Mouse (Mus musculus) spleen, postnatal 4 days (tissue): ENCODE measurements around the gene Evi5l.

Source experiments
- DNase-seq, 2 experiments: peaks; one replicate each; pipeline ENCODE4 v3.0.0; 2022; ENCODE audit warnings: low spot score in 2 of 2

Evi5l gene

DNA sequence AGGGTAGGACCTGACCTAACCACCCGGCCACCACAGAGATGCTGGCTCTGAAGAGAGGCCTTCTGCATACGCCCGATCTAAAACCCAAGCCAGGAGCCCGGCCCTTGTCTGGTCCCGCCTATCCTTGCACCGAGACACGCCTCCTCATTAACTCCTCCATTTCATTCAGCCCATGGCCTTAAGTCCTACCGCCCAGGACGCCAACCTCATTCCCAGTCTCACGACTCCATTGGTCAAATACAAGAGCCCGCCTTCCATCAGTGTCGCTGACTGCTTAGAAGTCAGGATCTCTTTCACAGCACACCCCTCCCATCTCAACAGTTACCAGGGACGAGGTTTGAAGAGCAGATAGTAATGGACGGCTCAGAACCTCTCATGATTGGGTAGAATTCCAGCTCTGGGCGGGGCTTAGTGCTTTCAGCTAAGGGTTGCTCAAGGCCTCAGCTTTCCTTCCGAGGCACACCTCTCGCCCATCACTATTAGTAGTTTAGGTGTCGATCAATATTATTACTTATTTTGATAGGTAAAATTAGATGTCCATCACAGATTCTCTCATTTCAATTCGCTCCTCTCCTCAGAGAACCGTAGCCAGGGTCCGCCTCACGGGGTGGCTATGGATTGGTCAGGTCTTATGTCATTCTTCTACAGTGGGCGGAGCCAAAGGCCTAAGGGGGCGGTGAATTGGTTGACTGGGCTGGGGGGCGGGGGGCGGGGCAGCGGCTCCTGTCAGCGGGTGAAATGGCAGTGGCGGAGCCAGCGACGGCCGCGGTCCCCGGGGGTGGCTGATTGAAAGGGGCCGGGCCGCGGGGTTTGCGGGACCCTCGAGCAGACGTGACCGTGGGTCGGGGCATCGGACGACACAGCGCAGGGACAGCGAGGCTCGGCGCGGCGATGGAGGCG is at the start of gene Evi5l:
Gene Evi5l (plus strand): TSS at position 716 of the 900 bp plus-strand sequence.
- DNase-seq, result peak; percentile 95 to 98

GRCm38 (mm10) chr8:4133798-4134197 is 32.6 kb upstream of the Evi5l start, which contains the start of gene Cd209g:
Gene Cd209g (plus strand): TSS chr8:4134098.
- no peak for DNase-seq

DNA sequence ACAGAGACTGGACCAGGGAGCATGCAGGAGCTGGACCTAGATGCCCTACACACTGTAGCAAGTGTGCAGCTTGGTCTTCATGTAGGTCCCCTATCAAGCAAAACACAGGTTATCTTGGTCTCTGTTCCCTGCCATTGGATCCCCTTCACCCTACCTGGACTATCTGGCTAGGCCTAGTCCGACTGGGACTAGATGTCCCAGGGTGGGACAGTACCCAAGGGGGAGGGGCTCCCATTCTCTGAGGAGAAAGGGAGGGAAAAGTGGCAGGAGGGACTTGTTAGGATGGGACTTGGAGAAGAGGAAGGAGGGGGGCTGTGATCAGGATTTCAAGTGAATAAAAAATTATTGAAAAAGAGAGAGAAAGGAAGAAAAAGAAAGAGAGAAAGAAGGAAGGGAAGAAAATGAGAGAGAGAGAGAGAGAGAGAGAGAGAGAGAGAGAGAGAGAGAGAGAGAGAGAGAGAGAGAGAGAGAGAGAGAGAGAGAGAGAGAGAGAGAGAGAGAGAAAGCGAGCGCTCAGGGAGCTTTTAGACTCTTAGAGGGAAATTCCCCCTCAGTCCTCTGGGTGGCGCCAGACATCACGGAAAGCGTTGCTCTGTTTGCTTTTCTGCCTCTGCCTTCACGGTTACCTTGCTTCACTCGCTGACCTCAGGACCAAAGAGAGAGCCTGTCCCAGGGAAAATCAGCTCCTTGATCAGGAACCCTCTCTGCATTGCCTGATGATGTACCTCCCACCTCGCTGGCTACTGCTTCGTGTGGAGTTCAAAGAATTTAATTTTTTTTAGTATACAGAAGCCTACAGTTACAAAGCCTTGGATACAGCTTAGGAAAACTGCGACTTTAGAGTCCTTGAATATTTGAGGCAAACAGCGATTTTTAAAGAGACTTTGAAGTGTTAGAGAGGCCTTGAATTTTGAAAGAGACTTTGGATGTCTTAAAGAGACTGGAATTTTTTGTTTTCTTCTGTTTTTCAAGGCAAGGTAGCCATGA is 26.4 kb upstream of the Evi5l start:
- peak; percentile 66 to 87 for DNase-seq

GRCm38 (mm10) chr8:4141721-4142120 is 24.6 kb upstream of the Evi5l start:
- DNase-seq, result no peak

DNA sequence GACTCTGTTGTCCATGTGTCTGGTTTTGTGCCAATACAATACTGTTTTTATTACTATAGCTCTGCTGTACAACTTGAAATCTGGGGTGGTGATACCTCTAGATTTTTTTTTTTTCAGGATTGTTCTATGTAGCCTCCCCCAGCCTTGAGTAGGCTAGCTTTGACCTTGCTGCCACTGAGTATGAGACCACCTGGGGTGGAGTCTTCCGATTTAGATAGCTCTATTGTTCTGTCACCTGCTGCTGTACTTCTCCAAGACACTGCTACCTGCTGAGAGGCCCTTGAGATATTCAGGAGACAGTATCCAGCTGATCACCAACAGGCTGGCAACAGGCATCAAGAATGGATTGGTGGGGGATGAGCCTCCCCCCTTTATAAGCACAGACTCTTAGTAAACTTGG is 19.1 kb upstream of the Evi5l start:
- DNase-seq, result no peak

GRCm38 (mm10) chr8:4154878-4155277 is 11.5 kb upstream of the Evi5l start:
- DNase-seq, result no peak

GRCm38 (mm10) chr8:4162786-4163185 is 3.6 kb upstream of the Evi5l start:
- peak; percentile 8 to 51 for DNase-seq

GRCm38 (mm10) chr8:4165176-4165851 is 1.1 kb upstream of the Evi5l start:
- DNase-seq, result peak in 1 of 2 experiments; percentile 44

GRCm38 (mm10) chr8:4166881-4167525 is 636 bp downstream of the Evi5l start:
- DNase-seq, result peak in 1 of 2 experiments; percentile 10

DNA sequence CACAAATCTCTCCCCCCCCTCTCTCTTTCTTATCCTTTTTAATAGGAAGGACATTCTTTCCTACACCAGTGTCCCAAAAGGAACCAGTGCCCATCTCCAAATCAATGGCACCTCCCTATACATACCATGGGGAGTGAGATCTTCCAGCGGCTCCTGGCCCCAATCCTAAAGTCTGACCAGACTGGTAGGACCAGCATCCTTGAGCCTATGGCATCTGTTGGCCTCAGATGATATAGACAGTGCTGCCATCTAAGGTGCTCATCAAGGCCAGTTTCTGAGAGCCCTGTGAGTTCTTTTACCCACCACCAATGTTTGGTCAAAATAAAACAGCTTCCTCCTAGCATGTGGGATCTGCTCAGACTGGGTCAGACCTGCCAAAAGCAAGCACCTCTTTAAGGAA is 1.6 kb downstream of the Evi5l start:
- peak in 1 of 2 experiments; percentile 10 for DNase-seq

- DNase-seq, result no peak
Observed at GRCm38 (mm10) chr8:4172486-4172885, 6.1 kb downstream of the Evi5l start.

DNA sequence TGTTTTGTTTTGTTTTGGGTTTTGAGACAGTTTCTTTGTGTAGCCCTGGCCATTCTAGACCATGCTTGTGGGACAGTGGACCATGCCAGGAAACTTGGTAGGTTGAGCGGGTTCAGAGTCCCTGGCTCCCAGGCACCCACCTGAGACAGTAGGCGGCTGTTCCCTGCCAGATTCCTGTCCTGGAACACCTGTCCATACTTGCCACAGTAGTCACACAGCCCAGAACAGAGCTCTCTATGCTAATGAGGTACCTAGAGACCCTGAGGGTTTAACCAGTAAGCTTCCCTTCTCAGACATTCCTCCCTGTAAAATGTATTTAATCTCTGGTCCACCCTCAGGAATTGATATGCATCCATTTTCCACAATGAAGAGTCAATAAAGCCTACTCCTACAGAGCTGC is 7.7 kb downstream of the Evi5l start:
- DNase-seq, result no peak

DNA sequence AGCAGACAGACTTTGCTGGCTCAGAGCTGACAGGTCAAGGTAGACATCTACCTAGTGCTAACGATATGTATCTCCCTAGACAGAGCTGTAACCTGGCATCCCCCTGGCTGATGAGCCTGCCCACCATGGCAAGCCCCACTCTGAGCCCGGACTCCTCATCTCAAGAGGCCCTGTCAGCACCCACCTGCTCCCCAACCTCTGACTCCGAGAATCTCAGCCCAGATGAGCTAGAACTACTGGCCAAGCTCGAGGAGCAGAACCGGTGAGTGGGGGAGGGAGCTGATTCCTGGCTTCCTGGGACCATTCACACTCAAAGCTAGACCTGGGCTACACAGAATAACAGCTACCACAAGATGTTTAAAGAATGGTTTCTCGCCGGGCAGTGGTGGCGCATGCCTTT is 17.0 kb downstream of the Evi5l start:
- peak in 1 of 2 experiments; percentile 56 for DNase-seq

GRCm38 (mm10) chr8:4186151-4186550 is 19.8 kb downstream of the Evi5l start:
- DNase-seq, result no peak

GRCm38 (mm10) chr8:4188605-4189004 is 22.2 kb downstream of the Evi5l start:
- DNase-seq, result peak in 1 of 2 experiments; percentile 50

DNA sequence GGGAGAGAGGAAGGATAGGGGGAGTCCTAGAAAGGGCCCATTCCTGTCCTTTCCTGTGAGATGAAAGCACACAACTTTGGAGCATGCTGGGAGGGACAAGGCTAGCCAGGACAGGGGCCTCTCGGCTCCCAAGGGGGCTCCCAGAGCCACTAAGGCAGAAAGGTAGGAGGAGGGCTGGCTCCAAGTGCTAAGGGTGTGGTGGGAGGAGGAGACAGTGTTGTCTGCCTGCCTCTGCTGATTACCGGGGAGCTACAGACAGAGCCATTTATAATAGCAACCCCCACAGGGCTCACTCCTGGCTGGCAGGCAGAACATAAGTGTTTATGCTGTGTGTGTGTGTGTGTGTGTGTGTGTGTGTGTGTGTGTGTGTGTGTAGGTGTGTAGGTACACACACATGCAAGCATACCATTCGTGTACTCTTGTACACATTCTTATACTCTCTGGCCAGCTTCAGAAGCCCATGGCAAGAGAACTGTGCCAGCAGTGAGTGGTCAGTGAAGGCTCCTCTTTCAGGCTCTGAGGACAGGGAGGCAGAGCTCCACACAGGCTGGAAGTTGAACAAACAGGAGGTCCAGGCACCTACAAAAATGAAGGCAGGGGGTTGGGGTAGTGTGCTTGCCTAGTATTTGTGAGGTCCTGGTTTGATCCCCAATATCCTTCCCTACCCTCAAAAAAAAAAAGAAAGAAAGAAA is 22.8 kb downstream of the Evi5l start:
- DNase-seq, result peak; percentile 43 to 66

DNA sequence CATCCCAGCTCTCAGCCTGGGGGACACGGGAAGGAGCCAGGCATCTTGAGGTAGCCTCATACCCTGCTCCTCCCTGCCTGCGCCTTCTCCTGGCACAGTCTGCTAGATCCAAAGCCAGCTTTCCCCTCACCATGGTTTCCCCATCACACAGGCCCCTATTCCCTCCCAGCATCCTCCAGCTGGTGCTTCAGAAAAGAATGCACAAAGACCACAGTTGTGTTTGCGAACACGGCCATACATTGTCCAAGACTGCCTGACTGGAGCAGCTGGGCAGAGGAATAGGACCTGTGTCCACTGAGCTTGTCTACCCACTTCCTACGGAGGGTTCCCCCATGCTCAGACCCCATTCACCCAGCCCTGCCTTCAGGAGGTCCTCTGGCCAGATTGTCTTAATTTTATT is 25.9 kb downstream of the Evi5l start:
- DNase-seq, result peak in 1 of 2 experiments; percentile 58

- DNase-seq, result peak; percentile 80 to 94
Observed at GRCm38 (mm10) chr8:4192807-4193587, 26.6 kb downstream of the Evi5l start.

- DNase-seq, result no peak
Observed at GRCm38 (mm10) chr8:4193588-4193894, 27.2 kb downstream of the Evi5l start.

DNA sequence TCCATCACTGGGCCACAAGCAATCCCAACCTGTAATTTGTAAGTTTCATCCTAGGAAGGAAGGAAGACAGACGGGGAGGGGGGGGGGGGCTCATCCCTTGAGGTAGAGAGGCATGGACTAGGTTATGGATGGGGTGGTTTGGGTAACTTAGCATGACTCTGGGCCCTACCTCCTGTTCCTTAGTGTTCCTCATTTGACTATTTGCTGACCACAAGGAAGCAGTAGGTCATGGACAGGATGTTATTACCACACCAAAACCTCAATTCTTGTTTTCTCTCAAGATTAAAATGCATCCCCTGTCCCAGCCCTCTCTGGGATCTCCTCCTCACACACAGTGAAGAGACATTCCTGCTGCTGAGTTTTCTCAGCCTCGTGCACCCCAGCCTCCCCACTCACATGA is 35.0 kb downstream of the Evi5l start:
- no peak for DNase-seq
